Mouse (Mus musculus) intestine, embryonic 16.5 days (tissue): ENCODE results near the gene Tmem231. TPM values are rescaled to one million over a fixed set of nuclear protein-coding genes. Genes with fewer than 3 reads are reported as not detected.

Experiments used
- ATAC-seq: fragments of 200-750 bp; cut with Nextera tagmentation; 2 replicates; pipeline ENCODE4 v1.8.0; 2017; ENCODE audit warnings: moderate TSS enrichment, moderate library complexity
- H3K27ac ChIP-seq: fragments of 300-500 bp; sonication (generic); 2 replicates; pipeline ENCODE4 v1.5.1; 2014; ENCODE audit warnings: mild to moderate bottlenecking, low read length
- H3K27me3 ChIP-seq: fragments of 300-500 bp; sonication (generic); replicated peaks from 2 replicates; pipeline ENCODE4 v1.6.1; 2014; ENCODE audit warnings: low read length, control low read depth, mixed read lengths; ENCODE audit not compliant: control insufficient read depth, insufficient read depth
- H3K36me3 ChIP-seq: fragments of 300-500 bp; sonication (generic); 2 replicates; pipeline ENCODE4 v1.6.1; 2014; ENCODE audit warnings: low read length, control low read depth; ENCODE audit not compliant: control insufficient read depth, insufficient read depth
- H3K4me1 ChIP-seq: fragments of 300-500 bp; sonication (generic); 2 replicates; pipeline ENCODE4 v1.6.1; 2014; ENCODE audit warnings: low read length, control low read depth, mixed read lengths; ENCODE audit not compliant: control insufficient read depth, insufficient read depth
- H3K4me2 ChIP-seq: fragments of 300-500 bp; sonication (generic); 2 replicates; pipeline ENCODE4 v1.6.1; 2014; ENCODE audit warnings: low read depth, low read length, control low read depth
- H3K4me3 ChIP-seq: fragments of 300-500 bp; sonication (generic); 2 replicates; pipeline ENCODE4 v1.5.1; 2014; ENCODE audit warnings: mild to moderate bottlenecking, low read length
- H3K9ac ChIP-seq: fragments of 300-500 bp; sonication (generic); 2 replicates; pipeline ENCODE4 v1.6.1; 2014; ENCODE audit warnings: low read depth, low read length
- H3K9me3 ChIP-seq: fragments of 300-500 bp; sonication (generic); 2 replicates; pipeline ENCODE4 v1.6.1; 2016; ENCODE audit warnings: low read length, control low read depth; ENCODE audit not compliant: control insufficient read depth
- WGBS: fragments of 180-500 bp; shearing (Covaris S2); extraction: QIAGEN DNeasy Blood & Tissue Kit; methylation state at CpG from one replicate; pipeline ENCODE4 v1.1.7; 2014; 5-methylcytosine and 5-hydroxymethylcytosine counted together
- polyA plus RNA-seq: library from polyadenylated mRNA; unstranded; fragments of >200 nt; fragmentation: Nextera tagmentation; extraction: Ambion mirVana; gene quantifications from 2 replicates; pipeline ENCODE4 v1.2.1, GENCODE M21; 2015

Tmem231 gene
- polyA plus RNA-seq, 1 experiment from 2014 or later = 8.9 TPM

GRCm38 (mm10) chr8:111964849-111965561 lies 31.3 kb upstream of the Tmem231 start:
- H3K4me1 ChIP-seq = no peaks in the 10 kb centered on the region
- H3K36me3 ChIP-seq = no peaks in the 10 kb centered on the region
- ATAC-seq = no peak
- H3K4me2 ChIP-seq = no peak overlapping the region
- H3K9ac ChIP-seq = no peak overlapping the region
- no peak overlapping the region for H3K27ac ChIP-seq
- H3K4me3 ChIP-seq = no peak overlapping the region
- H3K27me3 ChIP-seq = no peaks in the 10 kb centered on the region
- no peaks in the 10 kb centered on the region for H3K9me3 ChIP-seq
- WGBS = 61% methylated on average over 7 of the region's 7 CpGs

- Histone ChIP-seq H3K27ac (no peak overlapping the region), H3K4me1 (no peaks in the 10 kb centered on the region), H3K9me3 (no peaks in the 10 kb centered on the region), H3K9ac (no peak overlapping the region), H3K4me2 (no peak overlapping the region), H3K36me3 (no peaks in the 10 kb centered on the region), H3K27me3 (no peaks in the 10 kb centered on the region), H3K4me3 (no peak overlapping the region)
- WGBS = 59% methylated on average over 5 of the region's 5 CpGs
- no peak for ATAC-seq
Measured at GRCm38 (mm10) chr8:111964351-111964750, 30.7 kb upstream of the Tmem231 start.

GRCm38 (mm10) chr8:111963546-111963945 lies 29.9 kb upstream of the Tmem231 start:
- Histone ChIP-seq H3K4me1 (no peaks in the 10 kb centered on the region), H3K27ac (no peak overlapping the region), H3K4me2 (no peak overlapping the region), H3K27me3 (no peaks in the 10 kb centered on the region), H3K9ac (no peak overlapping the region), H3K9me3 (no peaks in the 10 kb centered on the region), H3K4me3 (no peak overlapping the region), H3K36me3 (no peaks in the 10 kb centered on the region)
- 88% methylated on average over 4 of the region's 4 CpGs for WGBS
- ATAC-seq = no peak

- H3K4me2 ChIP-seq = no peak overlapping the region
- H3K27me3 ChIP-seq = no peaks in the 10 kb centered on the region
- H3K4me3 ChIP-seq = no peak overlapping the region
- 75% methylated on average over 10 of the region's 10 CpGs for WGBS
- no peaks in the 10 kb centered on the region for H3K4me1 ChIP-seq
- ATAC-seq = no peak
- no peak overlapping the region for H3K9ac ChIP-seq
- no peak overlapping the region for H3K27ac ChIP-seq
- no peaks in the 10 kb centered on the region for H3K9me3 ChIP-seq
- H3K36me3 ChIP-seq = 0 out of 2 replicates have a peak, but pooled peaks cover 2% of the 10 kb centered on the region
Measured at GRCm38 (mm10) chr8:111963091-111963490, 29.4 kb upstream of the Tmem231 start.

- no peak for ATAC-seq
- H3K9me3 ChIP-seq = no peaks in the 10 kb centered on the region
- H3K36me3 ChIP-seq = 0 out of 2 replicates have a peak, but pooled peaks cover 2% of the 10 kb centered on the region
- H3K4me2 ChIP-seq = no peak overlapping the region
- no peak overlapping the region for H3K9ac ChIP-seq
- H3K27ac ChIP-seq = no peak overlapping the region
- 69% methylated on average over 1 of the region's 1 CpGs for WGBS
- no peak overlapping the region for H3K4me3 ChIP-seq
- H3K4me1 ChIP-seq = no peaks in the 10 kb centered on the region
- H3K27me3 ChIP-seq = no peaks in the 10 kb centered on the region
Measured at GRCm38 (mm10) chr8:111962589-111962988, 28.9 kb upstream of the Tmem231 start.

- no peak overlapping the region for H3K4me2 ChIP-seq
- no peaks in the 10 kb centered on the region for H3K9me3 ChIP-seq
- H3K9ac ChIP-seq = no peak overlapping the region
- no peak overlapping the region for H3K4me3 ChIP-seq
- no peak overlapping the region for H3K27ac ChIP-seq
- peaks cover 9% of the 10 kb centered on the region; the same call in 1 of the 2 replicates for H3K36me3 ChIP-seq
- no peaks in the 10 kb centered on the region for H3K4me1 ChIP-seq
- no peak for ATAC-seq
- WGBS = 60% methylated on average over 3 of the region's 3 CpGs
- no peaks in the 10 kb centered on the region for H3K27me3 ChIP-seq
Measured at GRCm38 (mm10) chr8:111961330-111961729, 27.6 kb upstream of the Tmem231 start.

GRCm38 (mm10) chr8:111960591-111961321 lies 27.1 kb upstream of the Tmem231 start:
- WGBS = 70% methylated on average over 15 of the region's 15 CpGs
- H3K4me1 ChIP-seq = no peaks in the 10 kb centered on the region
- no peak overlapping the region for H3K9ac ChIP-seq
- no peaks in the 10 kb centered on the region for H3K9me3 ChIP-seq
- no peak overlapping the region for H3K27ac ChIP-seq
- no peak overlapping the region for H3K4me2 ChIP-seq
- peaks cover 9% of the 10 kb centered on the region; the same call in 1 of the 2 replicates for H3K36me3 ChIP-seq
- no peaks in the 10 kb centered on the region for H3K27me3 ChIP-seq
- H3K4me3 ChIP-seq = no peak overlapping the region
- ATAC-seq = peak; percentile 23; the same call in 1 of the 2 replicates

- H3K27me3 ChIP-seq = no peaks in the 10 kb centered on the region
- WGBS = 93% methylated on average over 2 of the region's 2 CpGs
- H3K4me2 ChIP-seq = no peak overlapping the region
- H3K27ac ChIP-seq = no peak overlapping the region
- no peak for ATAC-seq
- peaks cover 17% of the 10 kb centered on the region; the same call in 1 of the 2 replicates for H3K36me3 ChIP-seq
- no peaks in the 10 kb centered on the region for H3K9me3 ChIP-seq
- no peak overlapping the region for H3K9ac ChIP-seq
- no peak overlapping the region for H3K4me3 ChIP-seq
- H3K4me1 ChIP-seq = no peaks in the 10 kb centered on the region
Measured at GRCm38 (mm10) chr8:111957231-111957630, 23.6 kb upstream of the Tmem231 start.

GRCm38 (mm10) chr8:111955879-111956278 lies 22.2 kb upstream of the Tmem231 start:
- Histone ChIP-seq H3K36me3 (peaks cover 17% of the 10 kb centered on the region; the same call in 1 of the 2 replicates), H3K9me3 (no peaks in the 10 kb centered on the region), H3K9ac (no peak overlapping the region), H3K4me3 (no peak overlapping the region), H3K27me3 (no peaks in the 10 kb centered on the region), H3K27ac (no peak overlapping the region), H3K4me1 (no peaks in the 10 kb centered on the region), H3K4me2 (no peak overlapping the region)
- WGBS = 94% methylated on average over 5 of the region's 5 CpGs
- ATAC-seq = no peak
